Mouse (Mus musculus) embryonic fibroblast, embryonic 13.5 days (primary cell): ENCODE data around the gene Aftph. TPM values are rescaled to one million over a fixed set of nuclear protein-coding genes. Genes with fewer than 3 reads are reported as not detected.
"Not testable (repeated sequence)": the region's sequence is repeated elsewhere in the genome, so short reads cannot be mapped to it uniquely, and the experiment has no call there.

ENCODE experiments used
- H3K27ac ChIP-seq: 2 replicates; pipeline ENCODE4 v1.5.1; 2012; ENCODE audit warnings: low read length, control low read depth, inconsistent platforms; ENCODE audit not compliant: insufficient read depth
- H3K4me1 ChIP-seq: 2 replicates; pipeline ENCODE4 v1.6.1; 2011; ENCODE audit warnings: low read length; ENCODE audit not compliant: control insufficient read depth, insufficient read depth
- H3K4me3 ChIP-seq: 2 replicates; pipeline ENCODE4 v1.5.1; 2011; ENCODE audit warnings: mild to moderate bottlenecking, control low read depth, low read length; ENCODE audit not compliant: insufficient read depth
- CTCF ChIP-seq: IDR thresholded peaks from 2 replicates; pipeline ENCODE4 v1.5.1; 2011; ENCODE audit warnings: mild to moderate bottlenecking, control low read depth, low read length, moderate library complexity, borderline replicate concordance; ENCODE audit not compliant: insufficient read depth
- POLR2A ChIP-seq: IDR thresholded peaks from 2 replicates; pipeline ENCODE4 v1.6.1; 2011; ENCODE audit warnings: low read depth, mild to moderate bottlenecking, control low read depth, low read length, moderate library complexity
- polyA plus RNA-seq: library from polyadenylated mRNA; stranded (reverse); fragments of >200 nt; gene quantifications from 2 replicates; pipeline ENCODE4 v1.2.4, GENCODE M21; 2011; ENCODE audit warnings: low read depth; ENCODE audit not compliant: missing spikeins, insufficient read length

The Aftph gene
- polyA plus RNA-seq, 1 experiment: 37.9 TPM

GRCm38 (mm10) chr11:20778298-20778697 lies 36.9 kb upstream of the Aftph start:
- Histone ChIP-seq H3K4me3 (no peak overlapping the region), H3K4me1 (no peaks in the 10 kb centered on the region), H3K27ac (no peak overlapping the region)
- TF ChIP-seq POLR2A (no peak), CTCF (no peak)

DNA sequence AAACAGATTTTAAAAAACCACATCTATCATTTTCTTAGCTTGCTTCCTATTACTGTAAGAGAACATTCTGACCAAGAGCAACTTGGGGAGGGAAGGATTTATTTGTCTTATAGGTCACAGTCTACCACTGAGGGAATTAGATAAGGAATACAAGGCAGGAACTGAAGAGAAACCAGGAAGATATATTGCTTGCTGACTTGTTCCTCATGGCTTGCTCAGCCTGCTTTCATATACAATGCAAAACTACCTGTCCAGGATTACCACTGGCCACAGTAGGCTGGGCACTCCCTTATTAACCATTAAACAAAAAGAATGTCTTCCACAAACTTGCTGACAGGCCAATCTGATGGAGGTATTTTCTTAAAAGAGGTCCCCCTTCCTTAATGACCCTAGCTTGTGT lies 35.3 kb upstream of the Aftph start:
- H3K27ac ChIP-seq: no peak overlapping the region
- H3K4me3 ChIP-seq: no peak overlapping the region
- TF ChIP-seq CTCF (no peak), POLR2A (no peak)
- H3K4me1 ChIP-seq: no peaks in the 10 kb centered on the region

GRCm38 (mm10) chr11:20772642-20773041 lies 31.3 kb upstream of the Aftph start:
- H3K4me3 ChIP-seq: no peak overlapping the region
- TF ChIP-seq POLR2A (no peak), CTCF (no peak)
- H3K27ac ChIP-seq: no peak overlapping the region
- H3K4me1 ChIP-seq: no peaks in the 10 kb centered on the region

DNA sequence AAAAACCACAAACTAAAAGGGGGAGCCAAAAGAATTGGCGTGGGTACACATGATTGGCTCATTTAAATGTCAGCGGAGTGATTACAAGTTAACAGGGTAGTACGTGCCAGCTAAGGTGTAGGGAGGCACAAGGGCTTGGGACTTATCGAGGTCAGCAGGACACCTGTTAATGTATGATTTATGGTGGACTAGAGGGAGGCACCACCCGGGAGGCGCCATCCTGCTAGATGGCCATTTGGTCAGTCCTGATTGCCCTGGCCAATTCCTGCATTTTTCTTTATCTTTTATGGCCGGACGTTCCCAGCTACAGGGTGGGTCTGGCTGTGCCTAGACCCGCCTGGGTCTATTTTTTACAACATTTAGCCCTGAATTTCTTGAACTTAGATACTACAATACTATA lies 30.4 kb upstream of the Aftph start:
- not testable (repeated sequence) for H3K4me3 ChIP-seq, H3K4me1 ChIP-seq, H3K27ac ChIP-seq

DNA sequence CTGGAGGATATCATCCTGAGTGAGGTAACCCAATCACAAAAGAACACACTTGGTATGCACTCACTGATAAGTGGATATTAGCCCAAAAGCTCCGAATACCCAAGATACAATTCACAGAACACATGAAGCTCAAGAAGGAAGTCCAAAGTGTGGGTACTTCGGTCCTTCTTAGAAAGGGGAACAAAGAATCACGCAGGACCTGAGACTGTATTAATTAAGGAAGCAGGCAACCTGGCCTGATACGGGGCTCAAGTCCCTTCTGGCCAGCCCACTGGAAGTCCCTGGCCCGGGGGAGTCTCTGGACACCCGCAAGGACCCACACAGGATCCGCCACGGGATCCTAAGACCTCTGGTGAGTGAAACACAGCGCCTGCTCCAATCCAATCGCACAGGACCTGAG lies 20.6 kb upstream of the Aftph start:
- H3K4me1 ChIP-seq: not testable (repeated sequence)

DNA sequence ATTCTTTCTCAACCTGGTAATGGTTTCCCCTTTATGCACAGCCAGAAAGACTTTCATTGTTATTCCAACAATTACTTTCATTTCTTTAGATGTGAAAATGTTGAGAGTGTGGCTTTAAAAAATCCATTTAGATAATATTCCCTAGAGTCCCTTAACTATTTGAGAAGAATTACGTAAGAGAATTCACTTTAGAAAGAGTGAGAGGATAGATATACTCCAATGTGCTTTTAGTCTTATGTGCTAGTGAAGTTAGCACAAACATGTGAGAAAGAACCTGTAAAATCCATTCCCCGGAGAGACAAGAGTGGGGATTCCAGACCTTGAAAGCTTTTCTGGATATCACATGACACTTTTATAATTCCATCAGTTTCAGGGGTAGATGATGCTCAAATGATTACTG lies 9.2 kb upstream of the Aftph start:
- TF ChIP-seq CTCF (no peak), POLR2A (no peak)
- H3K4me1 ChIP-seq: no peaks in the 10 kb centered on the region
- H3K4me3 ChIP-seq: no peak overlapping the region
- H3K27ac ChIP-seq: no peak overlapping the region

More for the DNA sequence above, 20.6 kb upstream of the Aftph start:
- not testable (repeated sequence) for H3K27ac ChIP-seq, H3K4me3 ChIP-seq

GRCm38 (mm10) chr11:20743353-20743752 lies 2.0 kb upstream of the Aftph start:
- Histone ChIP-seq H3K4me3 (no peak overlapping the region), H3K4me1 (no peaks in the 10 kb centered on the region), H3K27ac (no peak overlapping the region)
- TF ChIP-seq CTCF: no peak
- no peak for TF ChIP-seq POLR2A

DNA sequence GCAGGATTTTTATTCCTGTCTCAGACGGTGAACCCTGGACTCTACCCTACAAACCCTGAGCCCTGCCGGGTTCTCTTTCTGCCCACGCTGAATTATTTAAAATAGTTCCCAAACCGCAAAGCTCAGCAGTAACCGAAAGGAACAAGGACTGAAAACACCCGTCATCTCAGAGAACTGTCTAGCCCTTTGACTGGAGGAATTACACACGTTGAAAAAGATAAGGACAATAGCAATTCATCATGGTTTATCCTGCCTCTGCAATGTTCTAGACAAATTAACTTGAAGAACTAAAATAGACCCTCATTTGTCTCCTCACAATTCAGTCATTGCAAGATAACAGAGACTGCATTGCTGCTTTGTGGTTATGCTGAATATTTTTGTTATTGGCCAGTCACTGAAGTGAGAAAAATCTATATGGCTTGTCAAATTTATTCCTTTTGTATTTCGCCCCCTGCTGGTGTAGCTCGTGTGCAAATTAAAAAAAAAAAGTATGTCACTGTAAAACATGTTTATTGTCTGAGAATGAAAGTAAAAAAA lies 1.0 kb upstream of the Aftph start:
- TF ChIP-seq POLR2A: no peak
- no peak for TF ChIP-seq CTCF
- Histone ChIP-seq H3K27ac (peak overlapping the region; percentile 96), H3K4me1 (no peaks in the 10 kb centered on the region), H3K4me3 (peak overlapping the region; percentile 83)

DNA sequence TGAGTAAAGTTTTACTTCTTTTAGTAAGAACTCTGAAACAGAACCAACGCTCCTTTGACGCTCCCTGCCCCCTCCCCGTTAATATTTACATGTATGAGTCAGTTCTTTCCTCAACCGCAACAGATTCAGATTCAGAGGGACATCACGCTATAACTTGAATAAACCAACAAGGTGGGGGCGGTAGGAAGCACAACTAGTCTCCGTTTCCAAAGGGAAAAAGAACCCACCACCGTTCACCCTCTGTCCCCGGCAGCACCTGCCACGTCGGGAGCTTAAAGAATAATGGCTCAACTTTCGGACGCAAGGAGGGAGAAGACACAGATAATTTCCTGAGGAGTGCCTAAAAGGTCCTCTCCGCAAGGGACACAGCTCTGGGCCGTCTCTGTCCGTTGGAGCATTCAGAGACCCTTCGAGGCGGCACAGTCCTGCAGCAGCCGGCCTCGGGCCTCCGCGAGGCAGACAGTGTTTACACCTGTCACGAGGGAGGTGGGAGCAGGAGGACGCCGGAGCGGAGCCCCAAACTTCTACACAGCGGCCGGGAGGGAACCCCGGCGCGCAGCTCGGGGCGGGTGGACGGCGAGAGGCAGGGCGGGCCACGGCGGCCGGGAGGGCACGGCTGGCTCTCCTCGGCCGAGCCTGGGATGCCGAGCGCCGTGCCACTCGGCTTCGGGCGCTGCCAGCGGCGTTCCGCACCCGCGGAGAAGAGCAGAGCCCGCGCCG lies 748 bp downstream of the Aftph start:
- peak; percentile 51; the same call in 1 of the 2 replicates for TF ChIP-seq POLR2A
- no peak for TF ChIP-seq CTCF
- Histone ChIP-seq H3K4me3 (peak overlapping the region; percentile 81), H3K27ac (peak overlapping the region; percentile 80), H3K4me1 (no peaks in the 10 kb centered on the region)

DNA sequence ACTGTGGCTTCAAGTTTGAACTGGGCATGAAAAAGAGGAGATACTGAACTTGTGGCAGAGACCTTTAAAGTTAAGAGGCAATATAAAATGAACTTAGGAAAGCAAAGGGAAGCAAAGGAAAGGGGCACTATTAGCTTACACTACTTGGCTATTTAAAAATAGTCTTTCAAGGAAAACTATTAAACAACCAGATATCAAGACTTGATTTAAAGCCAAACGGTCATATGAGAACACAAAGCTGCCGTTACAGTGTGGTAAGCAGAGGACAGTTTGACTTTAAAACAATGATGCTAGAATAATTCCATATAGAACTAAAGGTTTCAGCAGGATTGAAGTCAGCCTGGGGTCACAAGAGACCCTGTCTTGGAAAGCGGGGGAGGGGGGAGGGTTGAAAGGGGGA lies 7.3 kb downstream of the Aftph start:
- no peak for TF ChIP-seq POLR2A
- no peak for TF ChIP-seq CTCF
- no peak overlapping the region for H3K4me3 ChIP-seq
- H3K4me1 ChIP-seq: no peaks in the 10 kb centered on the region
- H3K27ac ChIP-seq: no peak overlapping the region

GRCm38 (mm10) chr11:20733486-20734030 lies 7.8 kb downstream of the Aftph start:
- H3K4me3 ChIP-seq: no peak overlapping the region
- TF ChIP-seq CTCF: no peak
- TF ChIP-seq POLR2A: no peak
- H3K4me1 ChIP-seq: no peaks in the 10 kb centered on the region
- no peak overlapping the region for H3K27ac ChIP-seq
